Mouse (Mus musculus) adipocyte (in vitro differentiated cells): ENCODE results near the gene Eif4h.
A peak's percentile ranks its signal among the peaks of the same experiment; 100 is the strongest.

Source experiments
- DNase-seq: peaks from one replicate; pipeline ENCODE4 v3.0.0-alpha.2; 2016; ENCODE audit warnings: low spot score

Eif4h gene

GRCm38 (mm10) chr5:134648976-134649375 lies 9.7 kb upstream of the Eif4h start:
- peak; percentile 31 for DNase-seq

- DNase-seq: no peak
These were observed 8.1 kb upstream of the Eif4h start for GRCm38 (mm10) chr5:134647394-134647793.

- DNase-seq: no peak
These were observed 7.2 kb upstream of the Eif4h start for GRCm38 (mm10) chr5:134646461-134646860.

- peak; percentile 59 for DNase-seq
These were observed 5.4 kb upstream of the Eif4h start for GRCm38 (mm10) chr5:134644643-134645118.

- DNase-seq: no peak
These were observed 4.8 kb upstream of the Eif4h start for GRCm38 (mm10) chr5:134644121-134644520.

- no peak for DNase-seq
These were observed 1.1 kb upstream of the Eif4h start for GRCm38 (mm10) chr5:134640371-134640770.

- peak; percentile 48 for DNase-seq
These were observed 625 bp downstream of the Eif4h start for GRCm38 (mm10) chr5:134638461-134639268.

GRCm38 (mm10) chr5:134637820-134638367 lies 1.4 kb downstream of the Eif4h start:
- no peak for DNase-seq

GRCm38 (mm10) chr5:134632841-134633240 lies 6.4 kb downstream of the Eif4h start:
- no peak for DNase-seq

- DNase-seq: peak; percentile 58
These were observed 8.5 kb downstream of the Eif4h start for GRCm38 (mm10) chr5:134630835-134631234.

- DNase-seq: no peak
These were observed 9.8 kb downstream of the Eif4h start for GRCm38 (mm10) chr5:134629508-134629907.

GRCm38 (mm10) chr5:134622069-134622468 lies 17.2 kb downstream of the Eif4h start:
- no peak for DNase-seq

- DNase-seq: no peak
These were observed 18.1 kb downstream of the Eif4h start for GRCm38 (mm10) chr5:134621099-134621640.

- no peak for DNase-seq
These were observed 18.8 kb downstream of the Eif4h start for GRCm38 (mm10) chr5:134620457-134620856.

GRCm38 (mm10) chr5:134617071-134617470 lies 22.2 kb downstream of the Eif4h start:
- peak; percentile 68 for DNase-seq

- no peak for DNase-seq
These were observed 23.5 kb downstream of the Eif4h start for GRCm38 (mm10) chr5:134615780-134616179.

- no peak for DNase-seq
These were observed 23.9 kb downstream of the Eif4h start for GRCm38 (mm10) chr5:134615380-134615779.

- no peak for DNase-seq
These were observed 24.5 kb downstream of the Eif4h start, which contains the start of gene Lat2 for GRCm38 (mm10) chr5:134614802-134615201. Gene Lat2, minus strand, starts transcription at chr5:134615025.

GRCm38 (mm10) chr5:134614296-134614695 lies 25.0 kb downstream of the Eif4h start:
- DNase-seq: no peak

- DNase-seq: no peak
These were observed 25.6 kb downstream of the Eif4h start for GRCm38 (mm10) chr5:134613727-134614126.

GRCm38 (mm10) chr5:134611810-134612521 lies 27.3 kb downstream of the Eif4h start:
- DNase-seq: no peak

GRCm38 (mm10) chr5:134609916-134610643 lies 29.2 kb downstream of the Eif4h start:
- no peak for DNase-seq
